Mouse (Mus musculus) ovary, postnatal 36 days (tissue): ENCODE results near the gene Dysf.
A peak's percentile ranks its signal among the peaks of the same experiment; 100 is the strongest.

ENCODE experiments used
- DNase-seq: peaks from one replicate; pipeline ENCODE4 v3.0.0; 2022; ENCODE audit warnings: low spot score, mixed read lengths

Gene Dysf

DNA sequence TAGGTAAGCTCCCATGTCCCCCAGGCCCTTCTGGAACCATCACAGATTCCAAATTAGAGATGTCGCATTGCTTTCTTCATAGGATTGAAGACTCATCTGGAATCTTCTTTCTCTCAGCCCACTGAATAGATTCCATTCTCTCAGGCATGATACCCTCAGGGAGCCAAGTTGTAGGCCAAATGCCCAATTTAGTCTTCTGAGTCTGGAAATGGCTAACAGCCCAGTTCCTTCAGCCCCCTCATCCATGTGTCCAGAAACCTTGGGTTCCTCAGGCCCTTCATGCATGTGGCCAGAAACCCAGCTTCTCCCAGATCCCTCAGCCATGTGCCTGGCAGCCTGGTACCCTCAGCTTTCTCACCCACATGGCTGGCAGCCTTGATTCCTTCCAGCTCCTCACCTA, 160.2 kb downstream of the Dysf start:
- DNase-seq, result no peak

DNA sequence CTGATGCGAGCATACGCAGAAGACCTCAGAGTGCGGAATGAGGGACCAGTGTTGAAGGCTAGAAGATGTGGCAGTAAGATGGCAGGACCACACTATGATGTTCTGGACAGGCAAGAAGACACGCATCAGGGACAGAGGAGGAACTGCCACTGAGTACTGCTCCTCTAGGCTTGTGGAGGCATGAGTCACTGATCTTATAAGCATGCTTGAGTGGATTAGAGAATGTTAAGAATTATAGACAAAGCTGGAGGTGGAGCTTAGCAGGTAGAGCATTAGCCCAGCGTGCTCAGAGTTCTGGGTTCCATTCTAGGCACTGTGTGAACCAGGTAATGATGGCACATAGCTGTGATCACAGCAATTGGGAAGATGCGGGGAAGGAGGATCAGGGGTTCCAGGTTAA, 165.2 kb downstream of the Dysf start:
- DNase-seq, result no peak

DNA sequence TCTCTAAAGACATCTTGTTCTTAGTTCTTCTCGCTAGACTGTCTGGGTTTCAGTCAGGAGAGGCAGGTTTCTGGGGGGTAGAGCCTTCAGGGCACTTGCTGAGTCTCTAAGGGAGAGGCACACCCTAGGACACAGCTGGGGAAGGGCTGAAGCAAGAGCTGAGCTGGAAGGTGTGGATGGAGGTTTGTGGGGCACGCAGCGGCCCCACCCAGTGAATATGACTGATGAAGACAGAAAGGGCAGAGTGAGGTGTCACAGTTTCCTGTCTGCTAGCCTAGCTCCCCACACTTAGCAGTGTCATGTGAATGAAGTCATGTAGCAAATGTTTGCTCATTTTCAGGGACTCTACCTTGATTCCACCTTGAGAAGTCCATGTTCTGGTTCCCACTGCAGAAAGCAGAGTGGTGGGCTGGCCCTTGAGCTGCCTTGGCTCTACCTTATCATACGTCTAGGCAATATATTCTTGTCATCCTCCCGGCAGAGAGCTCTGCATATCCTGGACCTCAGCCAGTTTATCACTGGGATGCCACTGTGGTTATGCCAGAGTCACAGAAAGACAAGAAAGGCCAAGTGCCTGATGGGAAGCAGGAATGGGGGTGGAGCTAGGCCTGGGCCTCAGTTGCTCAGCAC, 170.5 kb downstream of the Dysf start:
- no peak for DNase-seq

DNA sequence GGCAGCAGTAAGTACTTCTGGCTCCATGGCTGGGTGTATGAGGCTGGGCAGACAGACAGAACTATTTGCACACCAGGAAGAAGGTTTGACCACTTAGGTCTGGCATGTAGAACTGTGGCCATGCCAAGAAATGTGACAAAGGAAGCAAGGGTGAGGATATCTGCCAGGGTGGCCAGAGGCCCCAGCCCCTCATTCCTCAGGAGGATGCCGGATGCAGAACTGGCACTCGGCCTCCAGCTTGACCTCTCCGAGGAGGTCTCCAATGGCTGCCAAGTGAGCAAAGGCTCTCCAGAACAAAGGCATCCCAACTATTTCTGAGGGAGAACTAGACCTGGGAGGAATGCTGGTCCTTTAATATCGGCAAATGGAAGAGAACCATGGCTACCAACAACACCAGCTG, 173.1 kb downstream of the Dysf start:
- DNase-seq, result peak; percentile 39

DNA sequence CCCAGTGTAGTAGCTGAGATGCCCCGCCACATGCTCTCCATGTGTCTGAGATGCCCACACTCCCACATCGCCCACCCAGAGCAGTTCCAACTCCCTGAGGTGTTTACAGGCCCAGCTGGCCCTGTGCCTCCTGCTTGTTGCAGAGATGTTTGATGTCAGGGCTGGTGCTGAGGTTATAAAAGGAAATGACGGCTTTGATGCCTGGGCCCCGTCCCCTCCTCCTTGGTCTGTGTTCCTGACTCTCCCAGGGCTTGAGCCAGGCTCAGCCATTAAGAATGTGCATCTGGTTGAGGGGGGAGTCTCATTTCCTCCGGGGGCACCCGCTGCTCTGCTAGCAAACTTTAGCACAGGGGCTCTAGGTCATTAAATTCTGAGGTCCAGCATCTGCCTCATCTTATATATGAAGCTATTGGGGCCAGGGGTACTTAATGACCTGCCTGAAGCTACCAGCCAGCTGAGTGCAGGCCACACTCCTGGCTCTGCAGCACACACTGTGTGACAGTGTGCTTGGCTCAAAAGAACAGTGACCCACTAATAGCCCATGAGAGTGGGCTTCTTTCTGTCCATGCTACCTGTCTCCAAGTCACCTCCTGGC, 183.4 kb downstream of the Dysf start:
- no peak for DNase-seq

DNA sequence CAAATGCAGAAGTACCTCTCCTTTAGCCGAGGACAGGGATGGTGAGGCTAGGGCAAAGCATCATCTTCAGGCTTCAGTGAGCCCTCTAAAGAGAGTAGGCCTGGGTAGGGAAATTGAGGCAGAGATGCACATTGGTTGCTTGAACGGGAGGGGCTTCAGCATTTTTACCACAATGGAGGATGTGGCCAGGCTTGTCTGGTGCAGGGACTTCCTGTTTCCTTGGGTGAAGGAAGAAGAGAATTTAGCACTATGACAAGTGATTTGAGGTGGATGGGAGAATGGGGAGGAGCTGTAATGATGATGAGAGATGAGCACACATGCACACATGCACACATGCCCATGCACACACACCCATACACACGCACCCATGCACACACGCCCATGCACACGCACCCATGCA, 188.1 kb downstream of the Dysf start:
- no peak for DNase-seq

DNA sequence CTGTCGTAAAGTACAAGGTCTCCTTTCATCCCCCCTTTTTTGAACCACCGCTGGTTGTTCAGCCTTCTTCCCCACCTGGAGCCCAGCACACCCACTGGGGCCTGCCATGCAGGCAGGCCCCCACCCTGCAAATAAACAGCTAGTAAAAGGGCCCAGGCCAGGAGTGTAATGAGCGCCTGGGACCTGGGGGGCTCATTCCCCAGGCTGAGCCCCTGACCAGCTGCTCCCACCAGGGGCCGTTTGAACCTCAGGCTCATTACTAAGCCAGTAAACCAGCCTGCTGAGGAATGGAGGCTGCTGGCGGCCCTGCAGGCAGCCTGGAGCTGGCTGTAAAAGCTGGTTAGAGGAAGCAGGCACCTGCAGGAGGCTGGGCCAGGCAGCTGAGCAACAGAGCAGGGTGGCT, 189.4 kb downstream of the Dysf start:
- no peak for DNase-seq

DNA sequence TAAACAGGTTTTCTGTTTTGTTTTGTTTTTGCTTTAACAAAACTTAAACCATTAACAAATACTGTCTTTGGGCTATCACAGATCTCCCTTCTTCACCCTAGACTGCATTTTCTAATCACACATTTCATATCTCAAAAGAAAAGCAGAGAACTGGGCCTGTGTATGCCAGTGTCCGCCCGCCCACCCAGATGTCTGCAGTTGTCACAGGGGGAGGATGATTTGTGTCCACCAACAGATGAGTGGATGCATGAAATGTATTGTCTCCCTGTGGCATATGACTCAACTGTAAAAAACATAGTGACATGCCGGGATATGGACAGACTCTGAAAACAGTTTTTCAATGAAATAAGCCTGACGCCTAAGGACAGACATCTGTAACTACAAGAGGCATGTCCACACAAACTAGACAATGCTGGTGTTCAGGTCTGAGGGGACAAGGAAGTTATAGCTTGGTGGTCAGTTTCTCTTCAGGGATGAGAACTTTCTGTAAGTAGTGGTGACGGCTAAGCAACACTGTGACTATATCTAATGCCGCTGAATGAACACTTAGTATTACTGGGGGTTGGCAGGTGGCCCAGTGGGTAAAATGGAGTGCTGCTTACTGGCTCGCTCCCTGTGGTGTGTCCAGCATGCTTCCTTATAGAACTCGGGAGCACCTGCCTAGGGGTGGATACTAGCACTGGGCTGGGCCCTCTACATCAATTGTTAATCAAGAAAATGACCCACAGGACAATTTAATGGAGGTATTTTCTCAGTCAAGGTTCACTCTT, 193.5 kb downstream of the Dysf start:
- no peak for DNase-seq

DNA sequence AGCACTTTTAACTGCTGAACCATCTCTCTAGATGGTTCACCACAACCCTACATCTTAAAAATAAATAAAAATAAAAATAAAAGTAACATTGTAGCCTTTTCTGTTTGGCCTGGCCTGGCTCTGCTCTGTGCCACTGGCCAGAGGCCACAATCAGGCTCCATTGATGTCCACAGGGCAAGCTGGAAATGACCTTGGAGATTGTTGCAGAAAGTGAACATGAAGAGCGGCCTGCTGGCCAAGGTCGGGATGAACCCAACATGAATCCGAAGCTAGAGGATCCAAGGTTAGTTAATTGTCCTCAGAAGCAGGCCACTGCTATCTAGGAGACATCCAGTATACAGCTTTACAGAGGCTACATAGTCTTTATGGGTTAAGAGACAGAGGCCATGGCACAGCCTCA, 197.2 kb downstream of the Dysf start:
- no peak for DNase-seq

DNA sequence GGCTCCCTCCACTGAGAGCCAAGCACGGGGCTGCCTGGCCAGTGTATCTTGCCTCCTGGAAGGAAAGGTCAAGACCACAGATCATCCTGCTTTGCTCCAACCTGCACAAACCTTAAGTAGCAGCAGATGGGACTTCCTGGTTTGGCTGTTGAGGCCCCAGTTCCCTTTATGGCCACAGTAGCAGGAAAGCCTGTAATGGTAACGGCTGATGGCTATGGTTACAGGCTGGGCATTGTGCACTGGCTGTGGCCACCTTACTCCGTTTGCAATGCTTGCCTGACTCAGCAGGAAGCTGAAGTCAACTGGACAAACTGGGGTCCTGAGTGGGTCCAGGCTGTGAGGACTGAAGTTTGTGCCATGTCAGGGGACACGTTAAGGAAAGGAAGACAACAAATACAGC, 200.2 kb downstream of the Dysf start:
- DNase-seq, result no peak

DNA sequence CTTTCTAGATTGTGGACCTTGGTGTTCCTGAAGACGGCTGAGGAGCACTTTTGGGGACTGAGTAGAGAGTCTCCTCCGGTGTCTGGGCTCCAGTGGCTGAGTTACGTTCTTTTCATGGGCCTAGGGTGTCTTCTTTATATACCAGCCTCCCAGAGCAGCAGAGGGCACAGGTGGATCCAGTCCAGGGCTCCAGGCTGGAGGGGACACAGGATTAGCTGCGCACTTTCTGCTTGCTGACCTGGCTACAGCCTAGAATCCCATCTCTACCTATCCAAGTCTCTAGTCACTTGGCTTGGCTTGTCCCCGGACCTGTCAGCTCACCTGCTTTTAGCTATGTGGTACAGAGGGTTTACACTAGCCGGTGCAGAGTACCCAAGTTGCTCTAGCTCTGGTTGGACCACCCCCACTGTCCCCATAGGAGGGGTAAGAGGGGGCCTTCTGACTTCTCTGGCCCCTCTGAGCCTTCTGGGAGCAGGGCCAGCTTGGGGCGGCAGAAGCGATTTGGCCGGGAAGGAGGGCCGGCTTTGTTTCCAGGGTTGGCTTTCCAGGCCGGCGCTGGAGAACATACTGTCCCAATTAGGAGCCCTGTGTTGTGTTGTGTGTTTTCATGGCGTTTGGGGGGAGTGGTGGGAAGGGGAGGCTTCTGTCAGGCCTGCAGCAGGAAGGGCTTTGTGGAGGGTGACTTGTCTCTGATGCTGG, 201.5 kb downstream of the Dysf start:
- peak; percentile 29 for DNase-seq

DNA sequence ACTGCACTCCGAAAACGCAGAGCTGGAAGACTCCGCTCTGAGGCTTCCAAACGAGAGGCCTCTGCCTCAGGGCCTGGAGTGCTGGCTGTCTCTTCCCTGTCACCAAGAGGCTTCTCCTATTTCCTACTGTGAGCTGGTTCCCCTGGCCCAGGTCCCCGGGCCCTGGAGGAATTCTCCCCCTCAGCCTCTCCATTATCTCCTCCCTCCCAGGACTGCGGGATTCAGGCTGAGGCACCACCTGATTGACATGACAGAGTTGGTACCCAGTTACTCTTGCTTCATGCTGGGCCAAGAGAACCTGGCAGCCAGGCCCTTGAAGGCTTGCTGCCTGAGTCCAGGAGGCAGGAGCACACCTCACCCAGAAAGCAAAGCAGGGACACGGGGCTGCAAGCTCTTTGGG, 203.1 kb downstream of the Dysf start:
- DNase-seq, result no peak

DNA sequence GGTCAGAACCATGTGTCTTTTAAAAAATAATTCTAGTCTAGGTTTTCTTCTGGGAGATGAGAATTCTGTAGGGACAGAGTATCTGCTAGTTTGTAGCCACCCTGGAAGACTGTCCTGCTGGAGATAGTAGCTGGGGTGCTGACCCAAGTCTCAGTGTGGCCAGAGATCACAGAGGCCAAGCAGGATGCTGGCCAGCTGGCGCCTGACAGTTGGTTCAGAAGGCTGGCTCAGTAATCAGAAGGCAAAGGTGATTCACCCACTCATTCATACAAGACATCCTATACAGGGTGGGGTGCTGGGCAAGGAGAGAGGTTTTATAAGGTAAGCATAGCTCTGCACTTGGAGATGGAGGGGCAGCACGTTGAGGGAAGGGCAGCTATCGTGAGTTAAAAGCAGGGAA, 204.7 kb downstream of the Dysf start:
- DNase-seq, result no peak

DNA sequence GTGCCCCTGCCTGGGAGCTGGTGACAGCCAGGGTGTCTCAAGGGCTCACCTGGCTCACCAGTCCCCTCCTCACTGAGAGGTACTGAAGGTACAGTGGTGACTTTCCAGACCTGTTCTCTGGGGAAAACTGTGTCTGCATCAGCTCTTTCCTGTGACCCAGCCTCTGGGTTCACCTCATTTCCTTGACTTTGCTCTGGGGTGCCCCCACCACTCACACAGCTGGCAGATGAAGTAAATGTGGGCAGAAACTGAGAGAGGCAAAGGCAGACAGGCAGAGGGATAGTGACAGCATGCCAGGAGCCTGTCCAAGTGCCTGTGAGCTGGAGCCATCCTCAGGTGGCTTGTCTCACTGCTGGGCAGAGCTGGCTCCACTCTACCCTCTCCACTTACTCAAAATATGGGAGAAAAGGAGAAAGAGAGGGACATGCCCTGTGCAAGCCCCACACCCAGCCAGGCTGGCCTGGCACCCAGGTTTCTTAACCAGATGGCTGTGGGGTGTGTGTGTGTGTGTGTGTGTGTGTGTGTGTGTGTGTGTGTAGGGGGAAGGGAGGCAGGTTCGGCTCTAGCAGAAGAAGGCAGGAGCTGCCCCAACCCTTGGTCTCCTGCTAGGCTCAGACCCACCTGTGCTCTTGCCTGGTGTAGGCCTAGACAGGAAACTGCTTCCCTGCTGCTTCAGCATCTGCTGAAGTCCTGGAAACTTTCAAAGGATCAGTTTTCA, 209.0 kb downstream of the Dysf start:
- DNase-seq, result no peak

DNA sequence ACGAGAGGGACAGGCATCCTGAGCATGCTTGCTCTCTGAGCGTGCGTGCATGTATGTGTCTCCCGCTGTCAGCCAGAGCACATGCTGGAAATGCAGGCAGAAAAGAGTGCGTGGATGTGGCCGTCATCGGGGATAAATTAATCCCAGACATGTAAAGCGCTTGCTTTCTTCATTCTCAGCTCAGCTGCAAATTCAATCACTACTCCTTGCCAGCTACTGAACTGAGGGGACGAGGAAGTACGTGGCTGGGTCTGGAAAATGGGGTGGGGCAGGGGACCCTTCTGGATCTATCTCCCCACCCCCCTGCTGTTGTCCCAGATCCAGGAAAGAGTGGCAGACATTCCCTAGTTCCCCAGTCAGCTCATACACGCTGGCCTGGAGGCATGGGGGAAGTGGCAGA, 210.7 kb downstream of the Dysf start:
- no peak for DNase-seq

DNA sequence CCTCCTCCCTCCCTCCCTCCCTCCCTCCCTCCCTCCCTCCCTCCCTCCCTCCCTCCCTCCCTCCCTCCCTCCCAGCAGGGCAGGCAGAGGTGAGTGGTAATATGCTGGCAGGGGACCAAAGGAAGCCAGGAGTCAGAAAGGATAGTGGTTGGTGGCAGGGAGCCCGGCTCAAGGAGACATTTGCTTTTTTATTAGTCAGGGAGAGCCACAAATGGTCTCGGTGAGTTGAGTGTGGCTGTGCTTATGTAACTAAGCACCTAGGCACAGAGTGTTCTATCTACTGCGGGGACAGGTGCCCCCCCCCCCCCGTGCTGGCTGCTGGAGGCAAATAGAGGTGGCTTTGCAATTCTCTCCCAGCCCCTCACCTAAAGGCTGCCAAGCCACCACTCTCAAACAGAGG, 216.5 kb downstream of the Dysf start:
- no peak for DNase-seq

DNA sequence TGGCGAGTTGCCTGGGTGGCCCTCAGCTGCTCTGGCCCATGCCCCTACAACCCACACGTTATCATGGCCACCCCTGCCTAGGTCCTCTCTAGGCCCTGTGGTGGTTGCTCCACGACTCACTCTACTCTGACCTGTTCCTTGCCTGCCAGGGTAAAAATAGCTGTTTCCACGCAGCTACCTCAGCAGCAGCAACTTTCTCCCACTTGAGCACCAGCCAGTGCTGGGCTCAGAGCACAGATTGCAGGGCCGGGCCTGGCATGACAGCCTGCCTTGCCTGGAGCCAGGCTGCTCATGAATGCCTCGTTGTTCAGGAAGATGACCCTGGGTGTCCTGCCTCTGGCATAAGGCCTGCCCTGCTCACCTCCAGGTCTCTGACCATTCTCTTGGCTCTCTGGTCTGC, 217.2 kb downstream of the Dysf start:
- peak; percentile 30 for DNase-seq

DNA sequence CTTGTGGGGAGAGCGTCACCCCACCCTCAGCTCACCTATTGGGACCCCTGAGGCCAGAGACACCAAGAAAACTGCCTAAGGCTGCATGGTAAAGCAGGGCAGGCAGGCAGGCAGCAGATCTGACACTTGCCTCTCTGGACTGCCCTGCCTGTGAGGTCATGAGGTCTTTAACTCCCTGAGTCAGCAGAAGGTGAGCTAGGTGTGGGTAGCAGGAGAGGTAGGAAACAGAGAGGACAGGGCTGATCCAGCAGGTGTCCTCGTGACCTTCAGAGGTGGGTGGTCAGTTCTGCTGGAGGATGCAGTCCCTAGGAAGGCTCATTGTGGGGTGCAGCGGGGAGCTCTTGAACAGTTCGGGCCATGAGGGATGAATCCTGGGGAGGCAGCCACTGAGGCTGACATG, 219.8 kb downstream of the Dysf start:
- no peak for DNase-seq

DNA sequence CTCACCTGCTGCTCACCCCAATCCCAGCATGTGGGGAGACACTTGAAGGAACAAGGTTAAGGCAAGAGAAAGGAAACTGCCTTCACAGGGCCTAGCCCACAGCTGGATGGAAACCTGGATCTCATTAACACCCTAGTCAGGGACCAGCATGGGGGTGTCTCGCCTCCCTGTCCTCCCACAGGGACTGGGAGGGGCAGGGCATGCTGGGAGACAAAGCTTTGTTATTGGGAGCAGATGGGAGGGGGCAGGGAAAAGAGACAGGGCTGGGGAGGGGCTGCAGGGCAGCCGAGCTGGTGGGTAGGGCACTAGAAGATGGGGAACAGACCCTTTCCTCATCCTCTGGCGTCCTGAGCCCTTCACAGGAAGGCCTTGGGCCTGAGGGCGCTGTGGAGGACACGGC, 220.4 kb downstream of the Dysf start:
- no peak for DNase-seq

DNA sequence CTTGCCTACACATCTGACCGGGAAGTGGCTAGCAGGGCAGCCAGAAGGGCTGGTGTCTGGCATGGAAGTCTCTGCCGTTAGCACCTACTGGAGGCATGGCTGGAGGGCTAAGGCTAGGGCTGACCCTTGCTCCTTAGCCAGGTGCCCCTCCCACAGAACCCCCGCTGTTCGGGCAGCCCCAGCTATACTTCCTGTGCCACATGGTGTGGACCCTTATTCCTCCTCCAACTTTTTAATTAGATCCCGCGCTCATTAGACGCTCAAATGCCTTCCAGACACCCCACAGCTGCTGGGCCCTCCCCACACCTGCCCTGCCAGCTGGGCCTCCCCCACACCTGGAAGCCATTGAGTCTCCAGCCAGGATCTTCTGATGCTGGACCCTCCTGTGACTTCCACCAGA, 221.3 kb downstream of the Dysf start:
- DNase-seq, result no peak

DNA sequence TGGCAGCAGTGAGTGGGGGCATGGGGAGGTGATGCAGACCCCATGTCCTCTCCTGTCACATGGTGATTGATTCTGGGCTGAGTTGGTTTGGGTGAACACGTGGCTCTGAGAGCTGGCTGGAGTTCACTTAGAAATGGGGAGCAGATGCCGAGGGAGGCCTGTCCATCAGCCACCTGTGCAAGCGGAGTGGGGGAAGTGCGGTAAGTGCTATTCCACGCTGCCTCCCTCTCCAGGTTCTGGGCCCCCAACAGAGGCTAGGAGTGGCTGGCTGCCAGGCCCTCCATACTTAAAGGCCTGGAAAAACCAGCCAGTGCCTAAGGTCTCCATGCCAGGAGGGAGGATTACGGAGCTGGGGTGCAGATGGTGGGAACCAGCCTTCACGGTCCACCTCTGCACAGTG, 222.7 kb downstream of the Dysf start:
- DNase-seq, result no peak

DNA sequence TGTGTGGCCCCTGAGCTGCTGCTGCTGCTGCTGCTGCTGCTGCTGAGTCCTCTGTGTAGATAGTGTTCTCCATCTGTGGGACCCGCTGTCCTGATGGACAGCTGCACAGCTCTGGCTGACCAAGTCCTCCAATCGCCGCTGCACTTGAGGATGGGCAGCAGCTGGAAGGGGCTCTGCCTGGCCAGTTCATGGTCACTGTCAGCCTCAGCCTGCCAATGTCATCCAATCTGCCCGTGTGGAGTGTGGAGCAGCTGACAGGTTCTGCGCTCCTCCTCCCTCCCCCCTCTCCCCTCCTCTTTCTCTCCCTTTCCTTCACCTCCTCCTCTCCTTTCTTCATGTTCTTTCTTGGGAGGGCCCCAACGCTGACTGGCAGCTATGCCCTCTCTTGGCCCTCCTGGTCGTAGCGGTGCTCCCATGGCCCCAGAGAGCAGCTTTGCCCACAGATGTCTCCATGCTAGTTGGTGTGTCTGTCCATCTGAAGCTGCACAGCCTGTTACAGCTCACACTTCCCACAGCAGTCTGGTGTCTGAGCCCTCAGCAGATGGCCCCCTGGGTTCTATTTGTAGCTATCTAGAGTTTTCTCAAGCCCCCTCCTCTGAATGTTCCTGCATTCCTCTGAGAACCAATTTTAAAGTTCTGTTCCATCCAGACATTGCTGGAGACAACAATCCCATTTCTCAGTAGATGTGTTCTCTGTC, 223.8 kb downstream of the Dysf start:
- no peak for DNase-seq
